Mouse (Mus musculus) hindbrain, embryonic 10.5 days (tissue): ENCODE data around the gene Gm47289. TPM values are rescaled to one million over a fixed set of nuclear protein-coding genes. Genes with fewer than 3 reads are reported as not detected.

ENCODE experiments used
- DNase-seq: peaks from one replicate; pipeline ENCODE4 v3.0.0-alpha.2; 2017; ENCODE audit warnings: low spot score
- H3K27ac ChIP-seq: fragments of 300-500 bp; sonication (generic); 2 replicates; pipeline ENCODE4 v1.5.1; 2016; ENCODE audit warnings: mild to moderate bottlenecking, moderate library complexity
- H3K27me3 ChIP-seq: fragments of 300-500 bp; sonication (generic); 2 replicates; pipeline ENCODE4 v1.6.1; 2016; ENCODE audit warnings: mild to moderate bottlenecking; ENCODE audit not compliant: poor library complexity, insufficient read depth, severe bottlenecking
- H3K36me3 ChIP-seq: fragments of 300-500 bp; sonication (generic); 2 replicates; pipeline ENCODE4 v1.6.1; 2016; ENCODE audit warnings: mild to moderate bottlenecking, moderate library complexity
- H3K4me1 ChIP-seq: fragments of 300-500 bp; sonication (generic); replicated peaks from 2 replicates; pipeline ENCODE4 v1.6.1; 2016; ENCODE audit warnings: mild to moderate bottlenecking
- H3K4me3 ChIP-seq: fragments of 300-500 bp; sonication (generic); 2 replicates; pipeline ENCODE4 v1.5.1; 2016; ENCODE audit warnings: mild to moderate bottlenecking, moderate library complexity
- H3K9me3 ChIP-seq: fragments of 300-500 bp; sonication (generic); 2 replicates; pipeline ENCODE4 v1.6.1; 2016; ENCODE audit warnings: mild to moderate bottlenecking, moderate library complexity
- WGBS: fragments of 180-500 bp; shearing (Covaris S2); methylation state at CpG from one replicate; pipeline ENCODE4 v1.1.7; 2016; 5-methylcytosine and 5-hydroxymethylcytosine counted together
- polyA plus RNA-seq: library from polyadenylated mRNA; unstranded; fragments of >200 nt; fragmentation: Nextera tagmentation; extraction: Ambion mirVana; gene quantifications from 2 replicates; pipeline ENCODE4 v1.2.1, GENCODE M21; 2016

Gm47289 gene
- polyA plus RNA-seq, 1 experiment from 2014 or later, result not detected

DNA sequence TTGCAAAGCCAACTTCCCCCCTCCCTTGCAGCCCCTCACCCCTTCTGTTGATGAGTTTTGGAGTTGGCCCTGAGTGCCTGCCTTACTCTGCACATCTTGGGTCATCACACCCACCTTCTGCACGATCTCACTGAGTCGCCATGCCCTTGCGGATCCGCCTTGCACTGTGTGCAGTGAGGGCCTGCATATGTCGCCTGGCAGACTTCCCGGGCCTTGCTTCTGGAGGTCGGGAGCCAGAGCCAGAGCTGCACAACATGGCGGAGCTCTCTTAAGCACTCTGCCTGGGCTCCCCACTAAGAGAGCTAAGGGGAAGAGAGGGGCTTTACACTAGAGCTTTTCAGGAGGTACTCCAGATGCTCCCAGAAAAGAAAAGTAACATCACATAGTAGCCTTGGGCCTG is 14.3 kb upstream of the Gm47289 start:
- no peak overlapping the region for H3K27ac ChIP-seq
- no peak for DNase-seq
- peaks cover 13% of the 10 kb centered on the region for H3K4me1 ChIP-seq
- no peak overlapping the region for H3K4me3 ChIP-seq
- no peaks in the 10 kb centered on the region for H3K9me3 ChIP-seq
- H3K36me3 ChIP-seq, result no peaks in the 10 kb centered on the region
- 85% methylated on average over 8 of the region's 8 CpGs for WGBS
- H3K27me3 ChIP-seq, result no peaks in the 10 kb centered on the region

- Histone ChIP-seq H3K4me1 (peaks cover 13% of the 10 kb centered on the region), H3K27me3 (no peaks in the 10 kb centered on the region), H3K4me3 (no peak overlapping the region), H3K9me3 (no peaks in the 10 kb centered on the region), H3K36me3 (no peaks in the 10 kb centered on the region), H3K27ac (no peak overlapping the region)
- WGBS, result 44% methylated on average over 10 of the region's 10 CpGs
- no peak for DNase-seq
Measured at GRCm38 (mm10) chr9:119145137-119145536, 13.8 kb upstream of the Gm47289 start.

- no peak for DNase-seq
- WGBS, result 66% methylated on average over 6 of the region's 6 CpGs
- H3K27me3 ChIP-seq, result no peaks in the 10 kb centered on the region
- no peak overlapping the region for H3K4me3 ChIP-seq
- H3K9me3 ChIP-seq, result no peaks in the 10 kb centered on the region
- H3K4me1 ChIP-seq, result peaks cover 16% of the 10 kb centered on the region
- H3K27ac ChIP-seq, result no peak overlapping the region
- H3K36me3 ChIP-seq, result no peaks in the 10 kb centered on the region
Measured at GRCm38 (mm10) chr9:119145638-119146037, 13.3 kb upstream of the Gm47289 start.

- 80% methylated on average over 13 of the region's 13 CpGs for WGBS
- Histone ChIP-seq H3K4me3 (no peak overlapping the region), H3K36me3 (no peaks in the 10 kb centered on the region), H3K27me3 (no peaks in the 10 kb centered on the region), H3K9me3 (no peaks in the 10 kb centered on the region), H3K4me1 (peaks cover 16% of the 10 kb centered on the region), H3K27ac (no peak overlapping the region)
- DNase-seq, result no peak
Measured at GRCm38 (mm10) chr9:119146098-119146770, 12.7 kb upstream of the Gm47289 start.

DNA sequence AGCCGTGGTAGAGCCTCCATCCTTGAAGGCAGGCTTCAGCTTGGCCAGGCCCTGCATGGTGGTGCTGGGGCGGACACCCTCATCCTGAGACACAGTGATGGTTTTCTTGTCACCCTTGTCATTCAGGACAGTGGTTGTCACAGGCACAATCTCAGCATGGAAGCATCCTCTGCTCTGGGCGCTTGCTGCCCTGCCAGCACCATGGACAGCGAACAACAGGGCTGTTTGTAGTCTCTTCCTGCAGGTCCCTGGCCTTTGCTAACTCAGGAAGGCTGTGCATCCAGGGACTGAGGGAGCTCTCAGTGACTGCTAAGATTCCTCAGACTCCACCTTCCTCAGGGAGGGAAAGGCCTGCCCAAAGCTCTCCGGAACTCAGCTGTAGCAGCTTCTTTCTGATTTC is 9.4 kb upstream of the Gm47289 start:
- no peak overlapping the region for H3K4me3 ChIP-seq
- H3K27ac ChIP-seq, result no peak overlapping the region
- H3K9me3 ChIP-seq, result no peaks in the 10 kb centered on the region
- no peaks in the 10 kb centered on the region for H3K27me3 ChIP-seq
- no peaks in the 10 kb centered on the region for H3K36me3 ChIP-seq
- WGBS, result 22% methylated on average over 5 of the region's 5 CpGs
- H3K4me1 ChIP-seq, result peaks cover 14% of the 10 kb centered on the region
- peak; percentile 65 for DNase-seq

DNA sequence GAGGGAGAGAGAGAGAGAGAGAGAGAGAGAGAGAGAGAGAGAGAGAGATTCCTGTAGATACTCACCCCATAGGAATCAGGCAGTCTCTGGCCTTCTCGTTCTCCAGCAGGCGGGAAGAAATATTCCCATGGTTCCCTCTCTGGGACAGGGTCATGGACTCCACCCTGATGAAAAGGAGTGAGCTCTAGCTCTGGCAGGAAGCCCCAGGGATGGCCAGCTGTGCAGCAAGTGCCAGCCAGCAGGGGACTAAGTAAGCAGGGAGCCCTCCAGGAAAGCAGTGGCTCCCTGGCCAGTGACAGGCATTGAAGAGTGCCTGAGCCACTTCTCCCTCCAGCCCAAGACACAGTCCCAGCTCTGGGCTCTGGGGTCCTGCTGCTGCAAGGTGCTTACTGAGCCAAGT is 7.2 kb upstream of the Gm47289 start:
- peaks cover 11% of the 10 kb centered on the region; the same call in 1 of the 2 replicates for H3K4me1 ChIP-seq
- H3K4me3 ChIP-seq, result no peak overlapping the region
- no peak for DNase-seq
- WGBS, result 35% methylated on average over 2 of the region's 2 CpGs
- no peaks in the 10 kb centered on the region for H3K9me3 ChIP-seq
- H3K27ac ChIP-seq, result no peak overlapping the region
- no peaks in the 10 kb centered on the region for H3K36me3 ChIP-seq
- H3K27me3 ChIP-seq, result peaks cover 20% of the 10 kb centered on the region

GRCm38 (mm10) chr9:119155416-119155815 is 3.5 kb upstream of the Gm47289 start:
- no peak overlapping the region for H3K4me3 ChIP-seq
- WGBS, result 84% methylated on average over 8 of the region's 8 CpGs
- H3K9me3 ChIP-seq, result no peaks in the 10 kb centered on the region
- H3K27ac ChIP-seq, result no peak overlapping the region
- no peak for DNase-seq
- no peaks in the 10 kb centered on the region for H3K36me3 ChIP-seq
- H3K4me1 ChIP-seq, result peaks cover 11% of the 10 kb centered on the region; the same call in 1 of the 2 replicates
- H3K27me3 ChIP-seq, result peaks cover 32% of the 10 kb centered on the region

DNA sequence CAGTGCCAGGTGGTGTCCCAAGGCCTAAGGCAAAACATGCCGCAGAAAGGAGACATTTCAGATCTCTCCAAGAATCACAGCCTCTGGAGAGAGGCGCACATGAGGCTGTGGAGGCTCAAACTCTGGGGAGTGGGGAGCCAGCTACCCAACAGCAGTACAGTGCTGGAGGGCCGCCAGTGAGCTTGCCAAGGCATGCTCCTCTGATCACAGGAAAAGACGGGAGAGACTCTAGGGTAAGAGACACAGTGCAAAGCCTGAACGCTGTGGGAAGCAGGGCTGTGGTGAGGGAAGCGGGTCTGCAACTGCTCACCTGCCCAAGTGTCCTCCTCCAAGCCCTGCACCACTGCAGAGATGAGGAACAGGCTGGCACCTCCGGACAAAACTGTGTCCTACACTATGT is 3.1 kb upstream of the Gm47289 start:
- Histone ChIP-seq H3K27ac (no peak overlapping the region), H3K9me3 (no peaks in the 10 kb centered on the region), H3K36me3 (no peaks in the 10 kb centered on the region), H3K4me1 (peaks cover 9% of the 10 kb centered on the region; the same call in 1 of the 2 replicates), H3K27me3 (peaks cover 32% of the 10 kb centered on the region), H3K4me3 (peak overlapping the region; percentile 62)
- no peak for DNase-seq
- 58% methylated on average over 7 of the region's 7 CpGs for WGBS

- H3K4me3 ChIP-seq, result peak within 1 kb of the TSS; percentile 62
- no peaks in the 10 kb centered on the region for H3K9me3 ChIP-seq
- H3K4me1 ChIP-seq, result peaks cover 9% of the 10 kb centered on the region; the same call in 1 of the 2 replicates
- H3K27ac ChIP-seq, result peak within 1 kb of the TSS; percentile 62
- DNase-seq, result peak; percentile 84
- H3K36me3 ChIP-seq, result no peaks in the 10 kb centered on the region
- 1% methylated on average over 65 of the region's 65 CpGs for WGBS
- peaks cover 32% of the 10 kb centered on the region for H3K27me3 ChIP-seq
Measured at GRCm38 (mm10) chr9:119156278-119157201, 2.4 kb upstream of the Gm47289 start, which contains the start of gene Acaa1b. Acaa1b (minus strand) TSS chr9:119157093.

- no peak overlapping the region for H3K27ac ChIP-seq
- no peak overlapping the region for H3K4me3 ChIP-seq
- H3K4me1 ChIP-seq, result peaks cover 9% of the 10 kb centered on the region; the same call in 1 of the 2 replicates
- no peaks in the 10 kb centered on the region for H3K9me3 ChIP-seq
- H3K36me3 ChIP-seq, result no peaks in the 10 kb centered on the region
- DNase-seq, result no peak
- peaks cover 22% of the 10 kb centered on the region for H3K27me3 ChIP-seq
- WGBS, result 90% methylated on average over 3 of the region's 3 CpGs
Measured at GRCm38 (mm10) chr9:119160689-119161088, 1.7 kb downstream of the Gm47289 start.

GRCm38 (mm10) chr9:119164743-119165142 is 5.8 kb downstream of the Gm47289 start:
- Histone ChIP-seq H3K27ac (no peak overlapping the region), H3K4me3 (no peak overlapping the region)

DNA sequence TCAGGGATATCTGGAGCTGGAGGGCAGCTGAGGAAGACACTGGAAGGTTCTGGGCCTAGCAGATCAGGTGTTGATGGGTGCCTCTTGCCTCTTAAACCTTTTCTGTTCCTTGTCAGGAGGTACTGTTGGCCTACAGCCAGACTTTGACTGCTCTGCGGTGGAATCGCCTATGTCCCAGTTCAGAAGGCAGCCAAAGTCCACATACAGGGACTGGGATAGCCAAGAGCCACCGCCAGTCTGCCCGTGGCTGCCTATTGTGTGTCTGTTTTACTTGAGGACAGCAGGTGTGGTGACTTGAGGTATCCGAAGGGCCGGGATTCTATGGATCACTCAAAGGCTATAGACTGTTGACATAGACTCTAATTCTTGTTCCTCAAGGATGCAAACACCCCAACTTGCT is 6.6 kb downstream of the Gm47289 start:
- no peaks in the 10 kb centered on the region for H3K27me3 ChIP-seq
- H3K4me1 ChIP-seq, result no peaks in the 10 kb centered on the region
- WGBS, result 91% methylated on average over 6 of the region's 6 CpGs
- H3K36me3 ChIP-seq, result no peaks in the 10 kb centered on the region
- H3K27ac ChIP-seq, result no peak overlapping the region
- no peak overlapping the region for H3K4me3 ChIP-seq
- DNase-seq, result no peak
- H3K9me3 ChIP-seq, result no peaks in the 10 kb centered on the region

More at GRCm38 (mm10) chr9:119164743-119165142, 5.8 kb downstream of the Gm47289 start:
- Histone ChIP-seq H3K4me1 (no peaks in the 10 kb centered on the region), H3K36me3 (no peaks in the 10 kb centered on the region), H3K27me3 (no peaks in the 10 kb centered on the region), H3K9me3 (no peaks in the 10 kb centered on the region)
- WGBS, result 86% methylated on average over 7 of the region's 7 CpGs
- no peak for DNase-seq

GRCm38 (mm10) chr9:119167608-119168007 is 8.6 kb downstream of the Gm47289 start:
- Histone ChIP-seq H3K9me3 (no peaks in the 10 kb centered on the region), H3K4me1 (no peaks in the 10 kb centered on the region), H3K27ac (no peak overlapping the region), H3K27me3 (no peaks in the 10 kb centered on the region), H3K36me3 (no peaks in the 10 kb centered on the region), H3K4me3 (no peak overlapping the region)
- 96% methylated on average over 2 of the region's 2 CpGs for WGBS
- DNase-seq, result no peak
